ENCODE assay signal across 8 mouse cellular contexts in the genomic region with DNA sequence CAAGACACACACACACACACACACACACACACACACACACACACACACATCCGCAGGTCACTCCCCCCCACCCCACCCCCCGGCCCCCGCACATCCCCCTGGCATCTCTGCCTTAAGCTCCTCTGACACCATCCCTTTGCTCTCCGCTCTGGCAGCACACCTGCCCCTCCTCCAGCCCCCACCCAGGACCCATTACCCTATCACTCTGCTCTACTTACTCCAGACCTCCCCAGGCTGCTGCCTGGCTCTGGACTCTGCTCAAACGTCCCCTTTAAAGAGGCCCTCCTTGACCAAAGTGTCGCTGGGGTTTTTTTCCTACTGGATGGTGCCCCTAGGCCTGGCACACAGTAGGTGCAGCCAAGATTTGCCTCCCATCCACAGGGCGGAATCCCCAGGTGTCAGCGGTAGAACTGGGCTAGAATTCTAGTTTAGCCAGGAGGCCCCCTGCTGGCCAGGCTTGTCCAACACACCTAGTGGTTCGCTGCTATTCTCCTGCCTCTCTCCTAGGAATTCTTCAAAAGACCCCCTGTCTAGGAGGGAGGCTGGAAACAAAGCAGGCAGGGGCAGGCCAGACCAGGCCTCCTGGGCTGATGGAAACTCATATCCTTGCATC. TPM values are rescaled to one million over a fixed set of nuclear protein-coding genes. Genes with fewer than 3 reads are reported as not detected.
DNase-seq lines count a peak whose midpoint lies in the region; ATAC-seq and TF ChIP-seq lines count a peak whose summit lies in the region.

No protein-coding gene starts in this region.

- 0 out of 2 replicates have a peak, but pooled peaks cover 3% of the 10 kb centered on the region for H3K4me1 ChIP-seq in forebrain, embryonic 12.5 days
- peaks cover 43% of the 10 kb centered on the region for H3K4me1 ChIP-seq in limb, embryonic 10.5 days
- no peaks in the 10 kb centered on the region for H3K4me1 ChIP-seq in midbrain, embryonic 14.5 days (ENCODE audit: control insufficient read depth, insufficient read depth, low read length)
- no peaks in the 10 kb centered on the region for H3K4me1 ChIP-seq in stomach, postnatal 0 days (replicated peaks; ENCODE audit: control insufficient read depth, insufficient read depth)

- TF ChIP-seq EP300 in stomach, postnatal 0 days (optimal IDR thresholded peaks at IDR 0.05) = no peak

- H3K36me3 ChIP-seq in forebrain, embryonic 12.5 days (replicated peaks) = no peaks in the 10 kb centered on the region
- H3K36me3 ChIP-seq in limb, embryonic 10.5 days = no peaks in the 10 kb centered on the region
- H3K36me3 ChIP-seq in midbrain, embryonic 14.5 days (ENCODE audit: control insufficient read depth, insufficient read depth, low read length) = no peaks in the 10 kb centered on the region
- no peaks in the 10 kb centered on the region for H3K36me3 ChIP-seq in stomach, postnatal 0 days (ENCODE audit: control insufficient read depth, insufficient read depth, low read length)

- no peak overlapping the region for H3K4me3 ChIP-seq in forebrain, embryonic 12.5 days (replicated peaks)
- H3K4me3 ChIP-seq in limb, embryonic 10.5 days = no peak overlapping the region
- H3K4me3 ChIP-seq in midbrain, embryonic 14.5 days (replicated peaks; ENCODE audit: low read depth, low read length) = no peak overlapping the region
- H3K4me3 ChIP-seq in stomach, postnatal 0 days (ENCODE audit: low read depth, low read length) = no peak overlapping the region

- peak; percentile 42 for ATAC-seq in forebrain, embryonic 12.5 days (ENCODE audit: low FRiP score)
- 0 out of 2 replicates have a peak, but pooled peaks have one; percentile 25 for ATAC-seq in midbrain, embryonic 14.5 days (ENCODE audit: low FRiP score, low TSS enrichment)
- peak; percentile 29 for ATAC-seq in stomach, postnatal 0 days (ENCODE audit: low FRiP score, low TSS enrichment)

- TF ChIP-seq CTCF in stomach, postnatal 0 days (IDR thresholded peaks at IDR 0.05; ENCODE audit: low read depth) = peak; percentile 88

- no peak overlapping the region for H3K27ac ChIP-seq in forebrain, embryonic 12.5 days
- H3K27ac ChIP-seq in limb, embryonic 10.5 days = peak overlapping the region; percentile 53
- no peak overlapping the region for H3K27ac ChIP-seq in midbrain, embryonic 14.5 days (replicated peaks; ENCODE audit: low read depth, low read length)
- no peak overlapping the region for H3K27ac ChIP-seq in stomach, postnatal 0 days (replicated peaks)

- no peak overlapping the region for H3K4me2 ChIP-seq in forebrain, embryonic 12.5 days
- H3K4me2 ChIP-seq in midbrain, embryonic 14.5 days (ENCODE audit: low read length) = no peak overlapping the region
- no peak overlapping the region for H3K4me2 ChIP-seq in stomach, postnatal 0 days (replicated peaks; ENCODE audit: low read depth)

- peaks cover 4% of the 10 kb centered on the region; the same call in 1 of the 2 replicates for H3K27me3 ChIP-seq in forebrain, embryonic 12.5 days
- no peaks in the 10 kb centered on the region for H3K27me3 ChIP-seq in limb, embryonic 10.5 days (ENCODE audit: low read depth, poor library complexity, severe bottlenecking)
- no peaks in the 10 kb centered on the region for H3K27me3 ChIP-seq in midbrain, embryonic 14.5 days (ENCODE audit: control insufficient read depth, insufficient read depth, low read length)
- no peaks in the 10 kb centered on the region for H3K27me3 ChIP-seq in stomach, postnatal 0 days (ENCODE audit: control insufficient read depth, insufficient read depth, low read length)

- WGBS in forebrain, embryonic 12.5 days = 16% methylated on average over 8 of the region's 9 CpGs
- WGBS in limb, embryonic 10.5 days = 26% methylated on average over 9 of the region's 9 CpGs
- 9% methylated on average over 8 of the region's 9 CpGs for WGBS in midbrain, embryonic 14.5 days
- 24% methylated on average over 9 of the region's 9 CpGs for WGBS in stomach, postnatal 0 days

- peak; percentile 56 for DNase-seq in right cerebral cortex, adult 18-20 months
- DNase-seq in right cerebral cortex, postnatal 36 days (ENCODE audit: low spot score in 2 of 2) = no peak
- peak; percentile 68 for DNase-seq in brain, adult 2 months (ENCODE audit: low read depth, low spot score)
- peak; percentile 85 for DNase-seq in heart, postnatal 4 days
- peak; percentile 85 for DNase-seq in limb, embryonic 10.5 days (ENCODE audit: low spot score)
- DNase-seq in midbrain, embryonic 14.5 days = peak; percentile 83
- peak; percentile 78 for DNase-seq in stomach, postnatal 0 days (ENCODE audit: low spot score)

- H3K9ac ChIP-seq in forebrain, embryonic 12.5 days = no peak overlapping the region
- H3K9ac ChIP-seq in midbrain, embryonic 14.5 days (replicated peaks; ENCODE audit: low read length) = no peak overlapping the region
- no peak overlapping the region for H3K9ac ChIP-seq in stomach, postnatal 0 days (ENCODE audit: low read length)

- H3K9me3 ChIP-seq in forebrain, embryonic 12.5 days = no peaks in the 10 kb centered on the region
- H3K9me3 ChIP-seq in limb, embryonic 10.5 days (replicated peaks) = no peaks in the 10 kb centered on the region
- no peaks in the 10 kb centered on the region for H3K9me3 ChIP-seq in midbrain, embryonic 14.5 days (ENCODE audit: control insufficient read depth, low read length)
- no peaks in the 10 kb centered on the region for H3K9me3 ChIP-seq in stomach, postnatal 0 days (ENCODE audit: control insufficient read depth, low read length)

RNA-seq across cellular contexts. Expression of a gene that starts 12.9 kb away (rescaled TPM):
- 18.8 and 19.2 TPM in 2 replicates for polyA plus RNA-seq in forebrain, embryonic 12.5 days (2016; fragmentation: Nextera tagmentation; extraction: Ambion mirVana)
- total RNA-seq in heart, postnatal 4 days (2021) = 100 to 1,000 TPM; 191 to 208 TPM
- polyA plus RNA-seq in limb, embryonic 10.5 days (2016; fragmentation: Nextera tagmentation; extraction: Ambion mirVana) = 27.9 and 30.9 TPM in 2 replicates
- polyA plus RNA-seq in midbrain, embryonic 14.5 days (2014; fragmentation: Nextera tagmentation; extraction: Ambion mirVana) = 3.9 and 9.0 TPM in 2 replicates
- 9.7 and 10.4 TPM in 2 replicates for polyA plus RNA-seq in stomach, postnatal 0 days (2015; fragmentation: Nextera tagmentation; extraction: Ambion mirVana)

Comparison
In these comparisons a context has a peak if more than half of its experiments do, and no peak if none do; other contexts are left out.
1. DNase-seq: peak in right cerebral cortex, adult 18-20 months (single experiment), brain, adult 2 months (single experiment), heart, postnatal 4 days (single experiment), limb, embryonic 10.5 days (single experiment), midbrain, embryonic 14.5 days (single experiment) and stomach, postnatal 0 days (single experiment); none in right cerebral cortex, postnatal 36 days (0 of 2).
2. Peak in every context shown above with its lines, with median percentiles within 50 percentile points of each other: ATAC-seq.